Mouse (Mus musculus) hematopoietic stem cell, adult 5-6 weeks (primary cell): ENCODE measurements at regions not wholly inside any gene's neighbourhood (a gene's known extent, or its start where the extent isn't known, plus 50 kb on each side); places are given as distances from the start of the nearest gene placed in this dataset.

Experiments
- ATAC-seq, 2 experiments: fragments of 125-278 bp in 1 of 2; replicated peaks in 1 of 2; 2 replicates each; pipeline ENCODE4 v1.8.0; 2016 to 2017; ENCODE audit warnings: inconsistent platforms in 2 of 2, mild to moderate bottlenecking in 2 of 2, moderate number of reproducible peaks in 2 of 2, low read depth in 1 of 2, moderate TSS enrichment in 1 of 2; ENCODE audit not compliant: low FRiP score in 2 of 2, poor library complexity in 2 of 2, severe bottlenecking in 2 of 2, insufficient read depth in 1 of 2, low TSS enrichment in 1 of 2

DNA sequence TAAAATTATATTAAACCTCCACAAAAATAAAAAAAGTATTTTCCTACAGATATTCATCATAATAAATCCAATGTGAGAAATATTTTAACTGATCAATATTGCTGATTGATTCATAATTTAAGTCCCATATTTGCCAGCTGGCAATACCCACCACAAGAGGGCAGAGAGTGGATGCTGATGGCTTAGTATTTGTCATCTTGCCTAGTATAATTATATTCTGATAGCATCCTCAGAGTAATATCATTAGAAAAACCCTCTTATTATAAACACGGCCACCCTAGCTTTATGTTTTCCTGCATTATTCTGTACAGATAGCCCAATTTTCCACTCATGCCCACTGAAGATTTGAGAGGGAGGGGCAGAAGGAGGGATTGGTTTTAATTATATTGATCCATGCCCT, 436.4 kb downstream of the Cps1 start:
- no peak for ATAC-seq

DNA sequence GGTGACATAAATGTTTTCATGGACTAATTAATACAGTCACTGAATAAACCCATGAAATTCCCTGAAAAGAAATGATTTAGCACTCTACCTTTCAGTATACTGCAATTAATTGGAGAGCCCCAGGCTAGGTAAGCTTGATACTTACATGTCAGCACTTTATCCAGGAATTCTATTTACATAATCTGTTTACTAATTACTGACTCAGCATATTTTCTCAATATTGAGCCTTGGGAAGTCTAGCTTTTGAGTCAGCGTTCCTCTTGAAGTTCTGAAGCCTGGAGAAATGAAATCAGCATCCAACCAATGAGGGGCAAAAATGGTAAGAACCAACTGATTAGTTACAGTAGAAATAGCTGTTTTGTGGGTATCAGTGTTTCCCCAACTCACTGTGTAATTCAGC, 448.8 kb downstream of the Cps1 start:
- no peak for ATAC-seq

DNA sequence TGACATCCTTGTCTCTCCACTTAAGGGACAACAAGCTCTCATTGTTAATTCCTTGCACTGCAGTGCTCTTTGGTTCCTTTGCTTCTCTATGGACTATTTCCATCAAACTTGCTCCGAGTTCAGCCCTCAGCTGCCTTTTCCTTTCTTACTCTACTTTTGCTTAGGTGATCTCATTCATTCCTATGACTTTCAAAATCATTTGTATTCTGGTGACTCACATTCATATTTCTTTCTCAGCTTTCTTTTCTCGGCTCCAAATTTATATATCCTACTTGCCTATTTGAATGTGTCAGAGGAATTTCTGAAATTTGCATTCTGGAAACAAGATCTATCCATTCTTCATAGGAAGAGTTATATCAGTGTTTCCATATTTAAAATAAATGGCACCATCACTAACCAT, 456.9 kb downstream of the Cps1 start:
- no peak for ATAC-seq
